Mouse (Mus musculus): ENCODE measurements around the gene Dennd1a. TPM values are rescaled to one million over a fixed set of nuclear protein-coding genes. Genes with fewer than 3 reads are reported as not detected.

Dennd1a gene
- polyA plus RNA-seq (2014; fragmentation: Illumina TruSeq; extraction: RNeasy Lipid Tissue Mini Kit (QIAGEN cat#74804); ENCODE audit: low read depth, low replicate concordance), result 17.9 TPM

DNA sequence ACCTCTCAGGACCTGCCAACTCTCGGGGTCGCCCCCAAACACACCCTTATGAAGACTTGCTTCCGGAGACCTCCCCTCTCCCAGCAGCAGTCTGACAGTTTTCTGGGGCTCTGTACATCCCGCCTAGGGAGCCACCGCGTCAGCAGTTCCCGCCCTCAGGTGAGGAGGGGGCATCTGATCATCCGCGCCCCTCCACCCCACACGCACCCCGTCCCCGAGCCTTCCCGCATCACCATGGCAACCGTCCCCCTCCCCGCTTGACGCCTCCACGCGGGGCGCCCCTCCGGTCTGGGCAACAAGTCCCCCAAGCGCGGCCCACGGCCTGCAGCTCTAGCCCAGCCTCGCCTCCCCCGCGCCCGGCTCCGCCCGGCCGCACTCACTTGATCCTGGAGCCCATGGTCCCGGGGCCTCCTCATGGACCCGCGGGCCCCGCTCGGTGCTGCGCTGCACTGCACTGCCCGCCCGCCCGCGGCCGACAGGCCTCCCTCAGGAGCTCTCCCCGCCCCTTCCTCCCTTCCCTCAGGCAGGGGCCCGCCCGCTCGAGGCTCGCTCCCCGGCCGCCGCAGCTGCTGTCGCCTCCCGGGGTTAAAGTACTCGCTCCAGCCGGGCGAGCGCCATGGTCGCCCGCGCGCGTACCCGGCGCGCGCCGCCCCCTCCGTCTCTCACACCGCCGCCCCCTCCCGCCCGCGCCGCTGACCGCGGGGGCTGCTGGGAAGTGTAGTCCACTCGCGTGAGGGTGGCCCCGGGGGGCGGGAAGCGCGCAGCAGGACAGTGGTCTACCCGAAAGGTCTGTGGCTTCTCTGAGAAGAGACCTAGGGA, at the start of gene Dennd1a:
Dennd1a (minus strand) TSS at position 658 of the 819 bp plus-strand sequence.

DNA sequence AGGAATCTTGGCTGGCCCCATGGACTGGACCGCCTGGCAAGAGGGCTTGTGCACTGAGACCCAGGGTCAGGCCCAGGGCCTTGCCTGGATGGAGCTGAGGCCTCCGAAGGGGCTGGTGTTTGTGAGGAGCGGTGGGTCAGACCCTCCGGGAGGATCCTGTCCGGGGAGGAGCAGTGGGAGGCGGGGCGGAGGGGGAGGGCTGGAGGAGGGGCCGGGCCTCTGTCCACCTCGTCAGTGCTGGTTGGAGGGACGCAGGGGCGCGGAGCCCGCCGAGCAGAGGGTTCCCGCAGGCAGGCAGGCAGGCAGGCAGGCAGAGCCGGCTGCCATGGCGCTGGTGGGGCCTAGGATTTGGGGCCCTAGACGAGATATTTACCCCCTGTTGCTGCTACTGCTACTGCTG, 511.2 kb downstream of the Dennd1a start, which contains the start of gene Crb2:
Crb2 (plus strand) TSS at position 234 of the 400 bp plus-strand sequence.

Other genes with a start within 250 kb of the Dennd1a start
- gene Lhx2, start 51.9 kb upstream of the Dennd1a start, polyA plus RNA-seq (2014; fragmentation: Illumina TruSeq; extraction: RNeasy Lipid Tissue Mini Kit (QIAGEN cat#74804); ENCODE audit: low read depth, low replicate concordance), result not detected
- gene Nek6, start 224.3 kb upstream of the Dennd1a start, polyA plus RNA-seq (2014; fragmentation: Illumina TruSeq; extraction: RNeasy Lipid Tissue Mini Kit (QIAGEN cat#74804); ENCODE audit: low read depth, low replicate concordance), result 5.5 TPM